Mouse (Mus musculus): ENCODE data around the gene Smdt1.
"Not testable (repeated sequence)": the region's sequence is repeated elsewhere in the genome, so short reads cannot be mapped to it uniquely, and the experiment has no call there.

Smdt1 gene

GRCm38 (mm10) chr15:82368851-82369250 is 30.1 kb downstream of the Smdt1 start:
- DNase-seq (ENCODE audit: low read depth, low spot score): no peak

GRCm38 (mm10) chr15:82372446-82372845 is 33.7 kb downstream of the Smdt1 start:
- no peak for DNase-seq (ENCODE audit: low read depth, low spot score)

DNA sequence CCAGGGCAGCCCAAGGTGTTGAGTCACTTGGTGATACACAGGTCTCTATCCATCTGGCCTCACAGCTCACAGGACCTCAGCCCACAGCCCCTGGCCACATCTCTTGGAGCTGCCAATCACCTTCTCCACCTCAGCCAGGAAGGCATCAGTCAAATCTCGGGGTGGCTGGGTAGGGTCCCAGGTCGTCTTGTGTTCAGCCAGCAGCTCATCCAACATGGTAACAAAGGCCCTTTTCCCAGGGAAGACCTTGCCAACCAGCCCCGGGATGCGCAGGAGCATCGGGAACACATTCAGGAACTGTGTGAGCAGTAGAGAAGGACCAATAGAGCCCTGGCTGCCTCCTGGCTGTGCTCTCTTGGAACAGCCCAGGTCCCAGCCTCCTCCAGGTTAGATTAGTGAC is 34.2 kb downstream of the Smdt1 start:
- no peak for DNase-seq (ENCODE audit: low read depth, low spot score)

DNA sequence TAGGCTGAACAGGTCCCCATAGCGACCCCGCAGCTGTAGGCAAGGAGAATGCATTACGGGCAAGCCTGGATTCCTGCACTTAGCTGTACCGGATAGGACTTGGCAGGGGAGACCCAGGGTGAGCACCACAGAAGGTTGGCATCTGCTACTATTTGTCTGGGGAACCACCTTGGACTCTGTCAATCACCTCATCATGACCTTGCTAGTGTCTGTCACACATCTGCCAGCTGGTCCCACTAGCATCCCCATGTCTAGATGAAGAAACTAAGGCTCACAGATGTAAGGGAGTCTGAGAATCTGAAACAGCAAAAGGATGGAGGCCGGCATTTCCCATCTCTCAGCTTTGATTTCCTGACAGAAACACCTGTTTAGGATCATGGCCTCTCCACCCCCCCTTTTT is 35.7 kb downstream of the Smdt1 start:
- DNase-seq (ENCODE audit: low read depth, low spot score): no peak

- DNase-seq (ENCODE audit: low read depth, low spot score): no peak
Observed at GRCm38 (mm10) chr15:82375855-82376254, 37.1 kb downstream of the Smdt1 start.

DNA sequence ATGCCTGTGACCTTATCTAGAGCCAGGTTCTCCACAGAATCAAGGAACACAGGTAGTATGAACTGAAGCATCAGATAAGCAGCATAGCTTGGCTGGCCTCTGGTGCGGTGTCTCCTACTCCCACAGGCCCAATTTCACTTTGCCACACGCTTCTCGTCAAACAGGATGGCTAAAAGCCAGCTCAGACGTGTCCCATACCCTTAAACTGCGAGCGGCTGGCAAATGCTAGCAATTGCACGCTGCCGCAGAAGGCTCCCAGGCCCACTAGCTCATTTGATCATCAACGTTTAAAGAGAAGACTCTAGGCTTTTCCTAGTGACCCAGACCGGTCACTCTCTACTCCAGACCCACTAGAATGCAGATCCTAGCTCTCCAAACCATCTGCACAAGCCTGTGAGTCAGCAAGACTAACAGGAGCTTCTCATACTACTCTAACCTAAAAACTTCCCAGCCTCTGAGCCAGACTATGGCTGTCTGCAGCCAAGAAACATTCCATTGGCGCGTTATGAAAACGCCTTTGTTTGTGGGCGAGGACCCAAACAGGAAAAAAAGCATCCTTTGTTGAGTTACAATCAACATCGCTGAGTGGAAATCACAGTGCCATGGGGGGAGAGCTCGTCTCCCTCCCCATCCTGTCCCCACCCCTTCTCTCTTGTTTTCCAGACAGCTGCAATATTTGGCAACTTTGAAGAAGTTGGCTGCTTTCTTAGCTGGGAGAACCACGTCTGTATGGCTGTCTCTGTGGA is 37.8 kb downstream of the Smdt1 start:
- peak; percentile 79 for DNase-seq (ENCODE audit: low read depth, low spot score)

DNA sequence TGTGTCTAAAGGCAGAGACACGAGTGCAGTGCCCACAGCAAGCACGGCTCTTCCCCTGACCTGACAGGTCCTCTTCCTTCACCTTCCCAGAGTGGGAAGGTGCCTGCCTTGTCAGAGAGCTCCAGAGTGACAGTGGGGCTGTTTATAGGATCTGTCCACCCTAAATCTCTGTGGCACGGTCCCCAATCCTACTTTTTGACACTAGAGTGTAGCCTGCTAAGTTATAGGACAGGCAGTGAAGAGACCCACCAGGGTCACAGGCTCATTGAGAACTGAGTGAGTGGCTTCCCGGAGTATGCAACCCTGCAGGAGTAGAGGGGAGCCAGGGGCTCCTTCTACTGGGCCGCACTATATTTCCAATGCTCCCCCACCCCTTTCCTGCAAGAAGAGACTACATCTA is 38.9 kb downstream of the Smdt1 start:
- DNase-seq (ENCODE audit: low read depth, low spot score): no peak

DNA sequence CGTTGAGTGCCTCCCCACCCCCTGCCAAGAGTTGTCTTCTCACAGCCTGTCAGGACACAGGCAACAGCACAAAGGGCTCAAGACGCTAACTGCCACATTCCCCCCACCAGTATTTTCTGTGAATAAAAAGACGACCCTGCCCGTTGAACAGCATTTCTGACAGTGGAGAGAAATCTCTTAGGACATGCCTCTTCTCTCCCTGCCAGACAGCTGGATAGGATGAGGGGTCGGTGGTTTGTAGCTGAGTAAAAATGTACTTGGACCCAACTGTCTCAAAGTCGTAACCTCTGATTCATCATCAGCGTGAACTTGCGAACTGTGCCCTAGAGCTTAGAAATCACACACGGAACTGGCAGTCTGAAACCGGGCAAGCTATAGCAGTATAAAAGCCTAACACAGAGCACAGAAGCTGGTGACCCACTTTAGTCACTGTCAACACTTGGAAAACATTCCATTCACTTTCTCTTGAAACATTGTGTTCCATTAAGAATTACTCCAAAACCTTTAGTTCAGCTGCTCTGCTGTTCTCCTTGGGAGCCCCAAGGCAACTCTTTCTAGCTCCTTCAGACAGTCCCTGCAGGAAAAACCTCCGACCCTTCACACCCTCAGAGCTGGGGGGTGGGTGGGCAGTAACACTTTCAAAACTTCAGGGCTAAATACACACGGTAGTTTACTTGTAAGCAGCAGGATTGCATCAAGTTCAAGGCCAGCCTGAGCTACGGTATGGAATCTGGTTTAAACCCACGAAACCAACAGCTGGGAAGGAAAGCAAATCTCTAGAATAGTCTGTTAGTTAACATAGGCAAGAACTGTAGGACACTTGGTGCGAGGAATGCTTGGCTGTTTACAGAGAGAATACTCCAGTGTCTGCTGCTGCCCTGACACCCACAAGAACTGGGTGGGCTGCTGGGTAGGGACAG is 39.8 kb downstream of the Smdt1 start:
- no peak for DNase-seq (ENCODE audit: low read depth, low spot score)

- no peak for DNase-seq (ENCODE audit: low read depth, low spot score)
Observed at GRCm38 (mm10) chr15:82379511-82379870, 40.7 kb downstream of the Smdt1 start.

DNA sequence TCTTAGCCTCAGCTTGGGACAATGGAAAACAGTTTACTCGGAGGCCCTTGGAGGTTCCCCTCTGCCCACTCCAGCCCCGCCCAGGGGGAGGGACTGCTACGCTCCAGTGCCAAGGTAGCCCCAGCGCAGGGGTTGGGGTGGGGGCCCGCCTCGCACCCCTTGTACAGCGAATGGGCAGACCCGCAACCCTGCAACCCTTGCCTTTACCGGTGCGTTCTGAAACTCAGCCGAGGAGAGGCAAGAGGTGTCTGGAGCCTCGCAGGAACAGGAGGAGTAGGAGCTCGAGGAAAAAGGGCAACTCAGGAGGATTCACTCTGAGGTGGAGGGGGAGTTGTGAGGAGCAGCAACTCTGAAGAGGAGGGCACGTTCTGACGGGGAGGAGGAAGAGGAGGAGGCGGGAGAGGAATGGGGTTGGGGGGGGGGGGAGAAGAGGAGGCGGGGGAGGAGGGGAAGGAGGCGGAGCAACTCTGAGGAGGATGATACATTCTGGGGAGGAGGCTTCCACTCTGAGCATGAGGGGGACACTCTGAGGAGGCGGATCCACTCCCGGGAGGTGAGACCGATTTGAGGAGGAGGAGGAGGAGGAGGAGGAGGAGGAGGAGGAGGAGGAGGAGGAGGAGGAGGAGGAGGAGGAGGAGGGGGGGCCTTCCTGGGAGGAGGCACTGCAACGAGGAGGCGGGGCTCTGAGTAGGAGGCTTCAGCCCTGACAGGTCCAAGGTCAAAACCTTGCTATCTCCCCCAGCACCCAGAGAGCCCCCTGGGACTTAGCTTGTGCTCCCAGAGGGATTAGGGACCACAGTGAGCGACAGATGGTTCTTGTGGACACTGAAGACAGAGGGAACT is 41.3 kb downstream of the Smdt1 start, which contains the start of gene Cyp2d22:
Cyp2d22 (minus strand) TSS at position 390 of the 843 bp plus-strand sequence.
- peak; percentile 6 for DNase-seq (ENCODE audit: low read depth, low spot score)

- no peak for DNase-seq (ENCODE audit: low read depth, low spot score)
Observed at GRCm38 (mm10) chr15:82380714-82381062, 41.9 kb downstream of the Smdt1 start.

- no peak for DNase-seq (ENCODE audit: low read depth, low spot score)
Observed at GRCm38 (mm10) chr15:82382441-82382840, 43.7 kb downstream of the Smdt1 start.

GRCm38 (mm10) chr15:82385729-82386128 is 47.0 kb downstream of the Smdt1 start:
- no peak for DNase-seq (ENCODE audit: low read depth, low spot score)

- DNase-seq (ENCODE audit: low read depth, low spot score): not testable (repeated sequence)
Observed at GRCm38 (mm10) chr15:82389916-82390315, 51.2 kb downstream of the Smdt1 start.

DNA sequence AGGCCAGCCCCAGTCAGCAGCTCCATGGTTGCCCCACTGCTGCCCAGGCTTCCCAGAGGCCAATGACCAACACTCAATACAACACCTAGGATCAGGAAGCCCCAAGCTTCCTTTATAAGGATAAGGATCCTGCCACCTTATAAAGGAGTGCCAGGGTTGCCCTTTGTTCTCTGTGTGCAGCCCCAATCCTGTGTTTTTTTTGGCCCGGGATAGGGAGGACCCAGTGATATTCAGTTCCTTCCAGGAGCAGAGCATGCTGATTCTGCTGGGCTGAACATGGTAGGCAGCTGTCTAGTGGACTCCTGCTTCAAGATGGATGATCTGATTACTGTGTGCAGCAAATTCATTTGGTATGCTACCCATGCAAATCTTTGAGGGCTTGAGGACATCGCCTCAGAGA is 55.2 kb downstream of the Smdt1 start, which contains the start of gene Cyp2d11:
Cyp2d11 (minus strand) TSS at position 101 of the 400 bp plus-strand sequence.
- not testable (repeated sequence) for DNase-seq (ENCODE audit: low read depth, low spot score)

DNA sequence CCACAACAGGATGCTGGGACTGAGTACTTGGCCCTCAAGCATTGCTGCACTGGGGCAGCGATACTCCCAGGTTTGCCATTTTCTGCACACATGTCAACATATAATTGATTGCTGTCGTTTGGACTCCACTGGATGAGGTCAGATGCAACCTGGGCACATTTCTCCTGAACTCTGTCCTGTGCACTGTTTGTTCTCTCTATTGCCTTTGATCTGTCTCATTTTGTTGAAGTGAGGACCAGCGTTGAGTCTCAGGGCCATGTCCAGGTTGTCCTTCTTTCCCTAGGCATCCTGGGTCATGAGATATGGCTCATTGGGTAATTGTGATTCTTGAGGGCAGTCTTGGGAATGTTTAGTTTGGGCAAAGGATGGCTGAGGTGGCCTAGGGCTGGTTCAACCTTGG is 57.2 kb downstream of the Smdt1 start:
- DNase-seq (ENCODE audit: low read depth, low spot score): not testable (repeated sequence)
